Mouse (Mus musculus) heart, postnatal 0 days (tissue): ENCODE results near the gene Tcp10c.
"Not testable (repeated sequence)": the region's sequence is repeated elsewhere in the genome, so short reads cannot be mapped to it uniquely, and the experiment has no call there.

Source experiments
- CTCF ChIP-seq: IDR thresholded peaks from 2 replicates; pipeline ENCODE4 v1.5.1; 2016; ENCODE audit warnings: antibody characterized with exemption, control low read depth, low read depth
- EP300 ChIP-seq: IDR thresholded peaks from 2 replicates; pipeline ENCODE4 v1.6.1; 2016; ENCODE audit warnings: antibody characterized with exemption, low read depth

DNA sequence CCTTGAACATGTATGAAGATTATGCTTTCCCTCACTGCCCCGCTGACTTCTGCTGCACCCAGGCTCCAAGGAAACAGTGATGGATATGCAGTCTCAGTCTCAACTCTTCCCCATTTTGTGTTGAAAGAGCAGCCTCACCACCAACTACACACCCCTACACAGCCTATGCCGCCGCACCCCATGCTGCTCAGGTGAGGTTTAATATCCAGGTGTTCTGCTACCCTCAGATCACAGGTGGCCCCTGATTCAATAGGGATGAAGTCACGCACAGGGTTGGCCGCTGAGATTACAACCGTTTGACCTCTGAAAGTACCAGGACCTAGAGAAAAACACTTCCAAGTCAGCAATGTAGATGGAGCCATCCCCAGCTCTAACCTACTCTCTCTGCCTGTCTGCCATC lies 69.9 kb downstream of the Tcp10c start:
- TF ChIP-seq EP300, CTCF: not testable (repeated sequence)
